Mouse (Mus musculus) small intestine, adult 2 months (tissue): ENCODE measurements around the gene Fam167b.

ENCODE experiments used
- CTCF ChIP-seq: fragments of 200-500 bp; IDR thresholded peaks from 2 replicates; pipeline ENCODE4 v1.5.1; 2012; ENCODE audit warnings: low read depth, mild to moderate bottlenecking, control low read depth, inconsistent platforms, low read length, moderate library complexity, mixed read lengths; ENCODE audit not compliant: insufficient replicate concordance, insufficient read length; ENCODE audit errors: extremely low read depth
- POLR2A ChIP-seq: fragments of 200-500 bp; IDR thresholded peaks from 2 replicates; pipeline ENCODE4 v1.6.1; 2012; ENCODE audit warnings: low read depth, mild to moderate bottlenecking, control low read depth, inconsistent platforms, low read length, moderate library complexity

DNA sequence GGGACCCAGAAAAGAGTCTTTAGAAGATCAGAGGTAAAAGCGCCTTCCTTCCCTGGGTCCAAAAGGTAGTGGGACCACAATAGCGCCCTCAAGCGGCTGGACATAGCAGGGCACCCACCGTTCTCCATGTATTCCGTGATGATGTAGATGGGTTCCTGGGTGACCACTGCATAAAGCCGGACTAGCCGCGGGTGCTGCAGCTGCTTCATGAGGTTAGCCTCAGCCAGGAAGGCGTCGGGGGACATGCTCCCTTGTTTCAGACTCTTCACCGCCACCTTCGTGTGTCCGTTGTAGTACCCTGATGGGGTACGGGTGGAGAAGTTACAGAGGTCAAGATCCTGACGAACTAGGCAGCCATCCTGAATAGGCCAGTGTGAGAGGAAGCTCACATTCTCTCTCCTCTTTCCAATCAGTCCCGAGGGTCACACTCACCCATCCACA lies 22.9 kb downstream of the Fam167b start:
- TF ChIP-seq CTCF (peak; percentile 47; the same call in 1 of the 2 replicates), POLR2A (no peak)
